Mouse (Mus musculus) neural tube, embryonic 14.5 days (tissue): ENCODE measurements around the gene Rtp1. TPM values are rescaled to one million over a fixed set of nuclear protein-coding genes. Genes with fewer than 3 reads are reported as not detected.

Source experiments
- ATAC-seq: fragments of 200-750 bp; cut with Nextera tagmentation; 2 replicates; pipeline ENCODE4 v1.8.0; 2017; ENCODE audit warnings: low read depth, mild to moderate bottlenecking, moderate TSS enrichment, moderate library complexity
- H3K27ac ChIP-seq: fragments of 300-500 bp; sonication (generic); 2 replicates; pipeline ENCODE4 v1.5.1; 2014; ENCODE audit warnings: low read depth, mild to moderate bottlenecking, control low read depth, low read length, moderate library complexity, mixed read lengths
- H3K27me3 ChIP-seq: fragments of 300-500 bp; sonication (generic); 2 replicates; pipeline ENCODE4 v1.6.1; 2014; ENCODE audit warnings: low read length; ENCODE audit not compliant: control insufficient read depth, insufficient read depth
- H3K36me3 ChIP-seq: fragments of 300-500 bp; sonication (generic); 2 replicates; pipeline ENCODE4 v1.6.1; 2014; ENCODE audit warnings: low read length, mixed read lengths; ENCODE audit not compliant: control insufficient read depth, insufficient read depth
- H3K4me1 ChIP-seq: fragments of 300-500 bp; sonication (generic); 2 replicates; pipeline ENCODE4 v1.6.1; 2014; ENCODE audit warnings: low read length; ENCODE audit not compliant: control insufficient read depth, insufficient read depth
- H3K4me2 ChIP-seq: fragments of 300-500 bp; sonication (generic); 2 replicates; pipeline ENCODE4 v1.6.1; 2014; ENCODE audit warnings: mild to moderate bottlenecking, low read depth, low read length, control low read depth
- H3K4me3 ChIP-seq: fragments of 300-500 bp; sonication (generic); 2 replicates; pipeline ENCODE4 v1.5.1; 2014; ENCODE audit warnings: low read depth, low read length, control low read depth, mixed read lengths
- H3K9ac ChIP-seq: fragments of 300-500 bp; sonication (generic); replicated peaks from 2 replicates; pipeline ENCODE4 v1.6.1; 2014; ENCODE audit warnings: low read depth, mild to moderate bottlenecking, control low read depth, low read length, mixed read lengths
- H3K9me3 ChIP-seq: fragments of 300-500 bp; sonication (generic); 2 replicates; pipeline ENCODE4 v1.6.1; 2016; ENCODE audit warnings: low read length; ENCODE audit not compliant: control insufficient read depth
- WGBS: fragments of 180-500 bp; shearing (Covaris S2); extraction: QIAGEN DNeasy Blood & Tissue Kit; methylation state at CpG from one replicate; pipeline ENCODE4 v1.1.7; 2014; 5-methylcytosine and 5-hydroxymethylcytosine counted together
- polyA plus RNA-seq: library from polyadenylated mRNA; unstranded; fragments of >200 nt; fragmentation: Nextera tagmentation; extraction: Ambion mirVana; gene quantifications from 2 replicates; pipeline ENCODE4 v1.2.1, GENCODE M21; 2014

The Rtp1 gene
- polyA plus RNA-seq, 1 experiment from 2014 or later: not detected

DNA sequence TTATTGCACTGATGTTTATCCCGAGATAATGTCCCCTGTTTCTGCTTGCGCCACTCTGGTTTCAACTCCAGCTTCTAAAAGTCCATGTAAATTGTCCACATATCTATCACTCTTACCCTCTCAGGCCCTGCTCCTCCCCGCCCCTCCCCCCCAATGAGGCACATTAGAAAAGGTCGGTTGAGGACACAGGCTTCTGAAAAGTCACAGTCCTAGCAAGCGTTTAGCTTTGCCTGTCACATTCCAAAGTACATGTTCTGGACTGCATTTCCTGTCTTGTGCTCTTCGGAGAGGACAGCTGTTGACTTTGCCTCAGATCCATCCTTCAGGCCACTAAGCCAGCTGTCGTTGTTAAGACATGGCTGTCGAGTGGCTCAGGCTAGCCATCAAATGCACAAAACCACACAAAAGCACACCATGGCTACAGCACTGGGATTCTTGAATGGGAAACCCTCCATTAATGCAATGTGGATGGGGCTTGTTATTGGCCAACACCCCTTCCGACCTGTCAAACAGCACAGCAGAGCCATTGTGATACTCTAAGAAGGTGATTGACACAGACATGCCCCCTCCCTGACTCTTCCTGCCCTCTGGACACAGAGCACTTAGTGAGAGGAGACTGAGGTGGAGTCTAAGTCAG is 12.2 kb upstream of the Rtp1 start:
- Histone ChIP-seq H3K27me3 (no peaks in the 10 kb centered on the region), H3K4me1 (peaks cover 5% of the 10 kb centered on the region), H3K27ac (no peak overlapping the region), H3K9ac (no peak overlapping the region), H3K9me3 (no peaks in the 10 kb centered on the region), H3K4me3 (no peak overlapping the region), H3K36me3 (no peaks in the 10 kb centered on the region), H3K4me2 (peak overlapping the region; percentile 9; the same call in 1 of the 2 replicates)
- peak; percentile 23; the same call in 1 of the 2 replicates for ATAC-seq
- 44% methylated on average over 9 of the region's 9 CpGs for WGBS

DNA sequence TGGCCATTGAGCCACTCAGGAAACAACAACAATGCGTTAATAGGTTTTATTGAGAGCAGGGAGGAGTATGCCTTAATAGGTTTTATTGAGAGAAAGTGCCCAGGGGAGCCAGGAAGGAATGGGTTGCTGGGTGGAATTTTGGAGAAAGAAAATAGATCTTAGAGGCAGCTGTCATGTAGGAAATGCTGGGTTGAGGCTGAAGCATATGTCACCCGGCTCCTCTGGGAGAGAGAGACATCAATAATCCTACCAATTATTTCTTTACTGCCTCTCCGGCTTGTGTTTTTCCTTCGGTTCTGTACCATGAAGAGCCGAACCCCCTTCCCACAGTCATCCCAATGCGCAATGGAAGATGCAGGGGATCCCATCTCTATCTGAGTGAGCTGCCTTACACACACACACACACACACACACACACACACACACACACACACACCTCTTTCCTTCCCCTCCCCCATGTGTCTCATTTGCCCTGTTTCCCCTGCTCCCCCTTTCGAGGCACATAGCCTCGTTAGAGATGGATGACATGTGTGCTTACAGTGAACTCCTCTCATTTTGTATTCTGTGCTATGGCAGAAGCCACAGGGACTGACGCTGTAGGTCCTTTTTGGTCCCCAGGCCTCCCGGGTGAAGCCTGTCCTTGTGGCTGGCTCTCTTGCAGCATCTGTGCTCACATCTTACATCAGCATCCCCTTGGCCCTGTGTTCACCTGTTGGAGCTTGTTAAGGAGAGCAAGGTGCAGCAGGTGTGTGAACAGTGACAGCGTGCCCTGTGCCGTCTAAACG is 11.3 kb upstream of the Rtp1 start:
- no peak overlapping the region for H3K9ac ChIP-seq
- no peak overlapping the region for H3K4me2 ChIP-seq
- H3K9me3 ChIP-seq: no peaks in the 10 kb centered on the region
- H3K27ac ChIP-seq: no peak overlapping the region
- no peak overlapping the region for H3K4me3 ChIP-seq
- no peaks in the 10 kb centered on the region for H3K27me3 ChIP-seq
- peaks cover 5% of the 10 kb centered on the region for H3K4me1 ChIP-seq
- WGBS: 34% methylated on average over 13 of the region's 13 CpGs
- H3K36me3 ChIP-seq: no peaks in the 10 kb centered on the region
- peak; percentile 62 for ATAC-seq

DNA sequence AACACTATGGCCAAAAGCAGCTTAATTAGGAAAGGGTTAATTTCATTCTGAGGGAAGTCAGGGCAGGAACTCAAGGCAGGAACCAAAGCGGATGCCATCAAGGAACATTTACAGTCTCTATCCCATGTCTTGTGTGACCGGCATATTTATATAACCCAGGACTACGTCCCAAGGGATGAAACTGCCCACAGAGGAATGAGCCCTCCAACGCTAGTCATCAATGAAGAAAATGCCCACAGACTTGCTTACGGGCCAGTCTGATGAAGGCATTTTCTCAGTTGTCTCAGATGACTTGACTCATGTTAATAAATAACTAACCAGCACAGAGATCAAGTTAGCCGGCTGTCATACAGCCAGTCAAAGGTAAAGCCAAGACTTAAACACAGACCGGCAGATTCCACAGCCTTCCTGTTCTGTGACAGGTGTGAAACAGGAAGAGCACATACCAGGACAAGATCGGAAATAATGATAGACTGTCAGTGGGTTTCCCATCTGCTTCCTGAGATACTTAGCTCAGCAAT is 9.3 kb upstream of the Rtp1 start:
- 88% methylated on average over 8 of the region's 8 CpGs for WGBS
- H3K9me3 ChIP-seq: no peaks in the 10 kb centered on the region
- no peaks in the 10 kb centered on the region for H3K36me3 ChIP-seq
- peaks cover 5% of the 10 kb centered on the region for H3K4me1 ChIP-seq
- H3K27ac ChIP-seq: no peak overlapping the region
- H3K4me2 ChIP-seq: no peak overlapping the region
- no peak for ATAC-seq
- no peak overlapping the region for H3K4me3 ChIP-seq
- H3K27me3 ChIP-seq: no peaks in the 10 kb centered on the region
- no peak overlapping the region for H3K9ac ChIP-seq

GRCm38 (mm10) chr16:23423825-23424224 is 5.1 kb upstream of the Rtp1 start:
- no peak overlapping the region for H3K4me2 ChIP-seq
- no peak overlapping the region for H3K9ac ChIP-seq
- H3K4me1 ChIP-seq: no peaks in the 10 kb centered on the region
- H3K27me3 ChIP-seq: no peaks in the 10 kb centered on the region
- H3K4me3 ChIP-seq: no peak overlapping the region
- no peak overlapping the region for H3K27ac ChIP-seq
- H3K9me3 ChIP-seq: no peaks in the 10 kb centered on the region
- 74% methylated on average over 5 of the region's 5 CpGs for WGBS
- H3K36me3 ChIP-seq: no peaks in the 10 kb centered on the region
- ATAC-seq: no peak

- Histone ChIP-seq H3K4me3 (no peak overlapping the region), H3K4me1 (no peaks in the 10 kb centered on the region), H3K27me3 (no peaks in the 10 kb centered on the region), H3K9ac (no peak overlapping the region), H3K9me3 (no peaks in the 10 kb centered on the region), H3K36me3 (no peaks in the 10 kb centered on the region), H3K27ac (no peak overlapping the region), H3K4me2 (no peak overlapping the region)
- WGBS: 72% methylated on average over 1 of the region's 1 CpGs
- ATAC-seq: no peak
Observed at GRCm38 (mm10) chr16:23427701-23428100, 1.2 kb upstream of the Rtp1 start.

DNA sequence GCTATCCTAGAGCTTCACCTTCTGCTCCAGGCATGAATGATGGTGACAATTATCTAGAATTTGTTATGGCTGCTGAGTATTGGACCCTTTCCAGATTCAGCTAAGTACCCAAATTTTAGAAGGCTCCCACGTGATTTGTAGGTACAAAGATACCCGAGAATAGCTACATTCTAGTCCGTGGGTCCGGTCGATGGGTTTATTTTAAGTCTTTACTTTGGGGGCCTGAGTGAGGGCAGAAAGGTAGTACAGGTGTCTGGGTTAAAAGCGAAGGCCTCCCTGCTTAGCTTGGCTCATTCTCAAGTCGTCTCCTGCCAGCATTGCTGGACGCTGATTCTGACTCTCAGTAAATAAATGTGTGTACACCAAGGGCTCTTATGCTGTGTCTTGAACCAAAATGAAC is 1.1 kb downstream of the Rtp1 start:
- H3K4me3 ChIP-seq: no peak overlapping the region
- ATAC-seq: no peak
- no peaks in the 10 kb centered on the region for H3K9me3 ChIP-seq
- WGBS: 87% methylated on average over 8 of the region's 8 CpGs
- H3K27ac ChIP-seq: no peak overlapping the region
- no peak overlapping the region for H3K4me2 ChIP-seq
- no peaks in the 10 kb centered on the region for H3K27me3 ChIP-seq
- no peak overlapping the region for H3K9ac ChIP-seq
- H3K36me3 ChIP-seq: no peaks in the 10 kb centered on the region
- H3K4me1 ChIP-seq: no peaks in the 10 kb centered on the region

- no peaks in the 10 kb centered on the region for H3K9me3 ChIP-seq
- H3K27ac ChIP-seq: no peak overlapping the region
- H3K9ac ChIP-seq: no peak overlapping the region
- no peaks in the 10 kb centered on the region for H3K4me1 ChIP-seq
- H3K27me3 ChIP-seq: no peaks in the 10 kb centered on the region
- H3K4me3 ChIP-seq: no peak overlapping the region
- no peaks in the 10 kb centered on the region for H3K36me3 ChIP-seq
- no peak for ATAC-seq
- H3K4me2 ChIP-seq: no peak overlapping the region
- 53% methylated on average over 12 of the region's 12 CpGs for WGBS
Observed at GRCm38 (mm10) chr16:23437404-23438166, 8.7 kb downstream of the Rtp1 start.

- Histone ChIP-seq H3K4me3 (no peak overlapping the region), H3K27ac (no peak overlapping the region), H3K4me1 (no peaks in the 10 kb centered on the region), H3K27me3 (no peaks in the 10 kb centered on the region), H3K9ac (no peak overlapping the region), H3K36me3 (no peaks in the 10 kb centered on the region), H3K9me3 (no peaks in the 10 kb centered on the region), H3K4me2 (no peak overlapping the region)
- WGBS: 88% methylated on average over 4 of the region's 4 CpGs
- ATAC-seq: no peak
Observed at GRCm38 (mm10) chr16:23444231-23444630, 15.3 kb downstream of the Rtp1 start.

DNA sequence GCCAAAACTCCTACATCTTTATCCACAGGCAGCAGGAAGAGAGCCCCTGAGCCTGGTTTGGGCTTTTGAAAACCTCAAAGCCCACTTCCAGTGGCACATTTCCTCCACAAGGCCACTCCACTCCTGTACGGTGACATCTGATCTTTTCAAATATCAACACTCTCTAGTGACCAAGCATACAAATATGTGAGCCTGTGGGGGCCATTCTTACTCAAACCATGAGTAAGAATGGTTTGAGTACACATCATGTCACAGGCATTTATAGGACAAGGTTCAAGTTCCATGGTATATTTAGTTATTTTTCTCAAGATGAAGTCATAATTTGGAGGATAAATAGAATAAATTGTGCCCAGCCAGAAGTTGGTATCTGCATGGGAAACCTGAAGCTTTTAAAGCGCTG is 21.0 kb downstream of the Rtp1 start:
- H3K36me3 ChIP-seq: no peaks in the 10 kb centered on the region
- H3K27ac ChIP-seq: no peak overlapping the region
- H3K27me3 ChIP-seq: no peaks in the 10 kb centered on the region
- H3K4me3 ChIP-seq: no peak overlapping the region
- no peak for ATAC-seq
- no peak overlapping the region for H3K9ac ChIP-seq
- no peaks in the 10 kb centered on the region for H3K9me3 ChIP-seq
- H3K4me2 ChIP-seq: no peak overlapping the region
- H3K4me1 ChIP-seq: no peaks in the 10 kb centered on the region
- WGBS: 89% methylated on average over 2 of the region's 2 CpGs
